Mouse (Mus musculus): ENCODE data around the gene Dpf3. TPM values are rescaled to one million over a fixed set of nuclear protein-coding genes. Genes with fewer than 3 reads are reported as not detected.

The Dpf3 gene
- polyA plus RNA-seq, 1 experiment from 2014 or later: 23.5 TPM

DNA sequence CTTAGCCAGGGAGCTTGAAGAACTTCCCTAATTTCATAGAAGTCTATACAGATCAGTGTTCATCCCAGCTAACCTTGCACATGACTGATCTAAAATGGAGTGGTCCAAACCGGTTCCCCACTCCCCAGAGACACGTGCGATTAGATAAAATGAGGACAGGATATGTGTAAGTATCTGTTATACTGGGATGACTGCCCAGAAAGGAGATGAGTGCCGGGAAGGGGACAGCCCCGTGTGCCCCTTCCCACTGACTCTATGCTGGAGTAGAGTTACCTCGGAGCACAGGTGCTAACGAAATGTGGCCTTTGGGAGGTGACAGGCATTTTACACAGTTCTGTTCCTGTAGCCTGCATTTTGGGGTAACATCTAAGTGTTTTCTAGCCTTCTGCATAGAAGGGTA is 15.8 kb downstream of the Dpf3 start:
- Histone ChIP-seq H3K4me2 (replicated peaks; ENCODE audit: low read depth, low read length) (no peak overlapping the region), H3K9me3 (ENCODE audit: control insufficient read depth, low read length) (no peaks in the 10 kb centered on the region), H3K4me3 (ENCODE audit: low read depth, low read length) (no peak overlapping the region), H3K4me1 (replicated peaks; ENCODE audit: control insufficient read depth, insufficient read depth, low read length) (0 out of 2 replicates have a peak, but pooled peaks cover 2% of the 10 kb centered on the region), H3K36me3 (ENCODE audit: control insufficient read depth, insufficient read depth, low read length) (no peaks in the 10 kb centered on the region), H3K27me3 (ENCODE audit: control insufficient read depth, insufficient read depth, low read length) (no peaks in the 10 kb centered on the region), H3K9ac (ENCODE audit: low read depth, low read length) (no peak overlapping the region), H3K27ac (ENCODE audit: low read depth, low read length) (no peak overlapping the region)
- DNase-seq (ENCODE audit: low spot score) (no peak), ATAC-seq (ENCODE audit: low FRiP score) (no peak)
- WGBS: 86% methylated on average over 7 of the region's 7 CpGs

DNA sequence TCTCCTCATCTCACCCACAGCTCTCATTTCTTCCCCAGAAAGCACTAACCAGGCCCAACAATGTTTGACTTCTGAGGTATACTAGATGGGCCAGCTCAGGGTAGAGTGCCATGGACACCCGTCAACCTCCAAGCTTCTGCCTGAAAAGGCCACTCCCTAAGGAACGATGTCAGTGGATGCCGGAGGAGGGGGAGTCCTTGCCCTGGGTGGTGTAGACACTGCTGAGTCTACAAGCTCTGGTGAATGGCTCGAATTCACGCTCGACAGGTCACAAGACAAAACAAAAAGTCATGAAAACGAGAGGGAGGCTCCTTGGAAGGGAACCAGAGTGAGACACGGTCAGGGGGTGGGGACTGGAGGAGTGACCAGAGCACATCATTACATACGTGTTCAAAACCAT is 17.4 kb downstream of the Dpf3 start:
- DNase-seq (ENCODE audit: low spot score): no peak
- Histone ChIP-seq H3K9me3 (ENCODE audit: control insufficient read depth, low read length) (no peaks in the 10 kb centered on the region), H3K4me3 (ENCODE audit: low read depth, low read length) (no peak overlapping the region), H3K4me2 (replicated peaks; ENCODE audit: low read depth, low read length) (no peak overlapping the region), H3K27ac (ENCODE audit: low read depth, low read length) (no peak overlapping the region), H3K9ac (ENCODE audit: low read depth, low read length) (no peak overlapping the region), H3K27me3 (ENCODE audit: control insufficient read depth, insufficient read depth, low read length) (no peaks in the 10 kb centered on the region), H3K36me3 (ENCODE audit: control insufficient read depth, insufficient read depth, low read length) (no peaks in the 10 kb centered on the region), H3K4me1 (replicated peaks; ENCODE audit: control insufficient read depth, insufficient read depth, low read length) (peaks cover 2% of the 10 kb centered on the region; the same call in 1 of the 2 replicates)
- 27% methylated on average over 9 of the region's 9 CpGs for WGBS
- no peak for ATAC-seq (ENCODE audit: low FRiP score)

DNA sequence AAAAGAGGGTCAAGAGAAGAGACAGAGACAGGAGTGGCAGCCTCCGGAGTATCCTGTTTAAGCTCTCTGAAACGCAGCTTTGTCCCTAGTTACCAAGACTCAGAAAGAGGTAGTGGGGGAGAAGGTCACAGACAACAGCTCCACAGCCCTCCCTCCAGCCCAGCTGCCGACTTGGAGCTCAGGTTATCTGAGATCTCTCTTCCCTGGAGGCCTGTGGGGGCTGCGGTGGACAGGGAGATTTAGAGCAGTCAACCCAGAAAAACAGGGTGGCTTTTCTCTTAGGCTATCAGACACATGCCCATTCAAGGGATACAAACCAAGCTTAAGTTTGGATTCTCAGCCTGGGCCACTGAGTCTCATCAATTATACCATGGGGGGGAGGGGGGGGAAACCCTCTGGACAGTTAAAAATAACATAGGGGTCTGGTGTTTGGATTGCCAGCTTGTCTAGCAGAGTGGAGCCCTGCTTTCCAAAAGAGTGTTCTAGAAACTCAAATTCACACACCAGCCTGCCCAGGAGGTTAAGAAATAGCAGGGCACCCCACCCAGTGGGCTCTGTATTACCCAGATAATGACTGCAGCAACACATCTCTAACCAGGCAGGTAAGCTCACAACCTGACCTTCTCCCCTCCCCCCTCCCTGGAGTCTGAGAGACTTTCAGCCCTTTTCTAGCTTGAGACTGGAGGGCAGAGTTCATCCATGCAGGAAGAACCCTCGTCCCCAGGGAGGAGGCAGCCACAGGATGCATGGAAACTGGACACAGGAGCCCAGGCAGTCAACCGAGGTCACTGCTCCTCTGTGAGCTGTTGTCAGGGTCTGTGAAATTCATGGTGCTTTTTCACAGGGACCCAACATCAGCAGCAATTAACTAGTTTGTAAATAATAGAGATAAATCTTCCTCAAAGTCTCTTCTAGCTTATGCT is 20.7 kb downstream of the Dpf3 start:
- H3K36me3 ChIP-seq (ENCODE audit: control insufficient read depth, insufficient read depth, low read length): no peaks in the 10 kb centered on the region
- ATAC-seq (ENCODE audit: low FRiP score) (no peak), DNase-seq (ENCODE audit: low spot score) (peak; percentile 31)
- peaks cover 2% of the 10 kb centered on the region; the same call in 1 of the 2 replicates for H3K4me1 ChIP-seq (replicated peaks; ENCODE audit: control insufficient read depth, insufficient read depth, low read length)
- no peak overlapping the region for H3K27ac ChIP-seq (ENCODE audit: low read depth, low read length)
- no peak overlapping the region for H3K9ac ChIP-seq (ENCODE audit: low read depth, low read length)
- no peaks in the 10 kb centered on the region for H3K27me3 ChIP-seq (ENCODE audit: control insufficient read depth, insufficient read depth, low read length)
- H3K9me3 ChIP-seq (ENCODE audit: control insufficient read depth, low read length): no peaks in the 10 kb centered on the region
- WGBS: 37% methylated on average over 6 of the region's 6 CpGs
- H3K4me3 ChIP-seq (ENCODE audit: low read depth, low read length): no peak overlapping the region
- no peak overlapping the region for H3K4me2 ChIP-seq (replicated peaks; ENCODE audit: low read depth, low read length)

DNA sequence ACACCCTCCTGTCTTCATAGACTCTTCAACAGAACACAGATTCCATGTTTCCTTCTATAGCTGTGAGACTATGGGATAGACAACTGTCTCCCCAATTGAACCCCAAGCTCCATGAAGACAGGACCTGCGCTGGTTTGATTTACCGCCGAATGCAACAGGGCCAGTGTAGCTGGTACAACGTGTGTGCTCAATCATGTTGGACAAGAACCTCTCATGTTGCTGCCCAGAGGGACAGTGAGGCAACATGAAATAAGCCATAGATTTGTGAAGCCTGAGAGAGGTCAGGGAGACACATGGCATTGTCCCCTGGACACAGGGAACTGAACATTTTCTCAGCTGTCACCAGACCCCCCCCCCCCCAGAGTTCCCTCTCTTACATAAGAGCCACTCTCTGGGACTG is 21.5 kb downstream of the Dpf3 start:
- no peak overlapping the region for H3K4me2 ChIP-seq (replicated peaks; ENCODE audit: low read depth, low read length)
- H3K27ac ChIP-seq (ENCODE audit: low read depth, low read length): no peak overlapping the region
- ATAC-seq (ENCODE audit: low FRiP score) (no peak), DNase-seq (ENCODE audit: low spot score) (no peak)
- no peaks in the 10 kb centered on the region for H3K9me3 ChIP-seq (ENCODE audit: control insufficient read depth, low read length)
- H3K4me3 ChIP-seq (ENCODE audit: low read depth, low read length): no peak overlapping the region
- no peak overlapping the region for H3K9ac ChIP-seq (ENCODE audit: low read depth, low read length)
- H3K36me3 ChIP-seq (ENCODE audit: control insufficient read depth, insufficient read depth, low read length): no peaks in the 10 kb centered on the region
- peaks cover 2% of the 10 kb centered on the region; the same call in 1 of the 2 replicates for H3K4me1 ChIP-seq (replicated peaks; ENCODE audit: control insufficient read depth, insufficient read depth, low read length)
- 84% methylated on average over 4 of the region's 4 CpGs for WGBS
- no peaks in the 10 kb centered on the region for H3K27me3 ChIP-seq (ENCODE audit: control insufficient read depth, insufficient read depth, low read length)

DNA sequence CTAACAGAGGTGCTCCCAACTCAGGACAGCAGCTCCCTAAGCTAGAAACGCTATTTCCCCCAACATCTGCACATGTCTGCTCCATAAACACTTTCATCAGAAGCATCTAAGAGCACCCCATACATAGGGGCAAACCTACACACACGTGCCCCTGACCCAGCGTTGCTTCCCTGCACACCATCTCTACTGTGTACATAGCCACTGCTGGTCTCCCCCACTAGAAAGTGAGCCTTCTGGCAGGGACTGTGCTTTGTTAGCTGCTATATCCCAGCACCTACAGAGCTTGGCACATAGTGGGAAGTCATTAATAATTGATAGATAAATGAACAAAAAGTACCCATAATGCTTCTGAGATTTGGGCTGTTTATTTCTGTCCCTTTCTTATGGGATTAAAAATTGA is 27.2 kb downstream of the Dpf3 start:
- 80% methylated on average over 3 of the region's 3 CpGs for WGBS
- Histone ChIP-seq H3K27ac (ENCODE audit: low read depth, low read length) (no peak overlapping the region), H3K4me1 (replicated peaks; ENCODE audit: control insufficient read depth, insufficient read depth, low read length) (no peaks in the 10 kb centered on the region), H3K36me3 (ENCODE audit: control insufficient read depth, insufficient read depth, low read length) (no peaks in the 10 kb centered on the region), H3K4me3 (ENCODE audit: low read depth, low read length) (no peak overlapping the region), H3K9ac (ENCODE audit: low read depth, low read length) (no peak overlapping the region), H3K4me2 (replicated peaks; ENCODE audit: low read depth, low read length) (no peak overlapping the region), H3K27me3 (ENCODE audit: control insufficient read depth, insufficient read depth, low read length) (no peaks in the 10 kb centered on the region), H3K9me3 (ENCODE audit: control insufficient read depth, low read length) (no peaks in the 10 kb centered on the region)
- no peak for DNase-seq (ENCODE audit: low spot score)
- ATAC-seq (ENCODE audit: low FRiP score): no peak

DNA sequence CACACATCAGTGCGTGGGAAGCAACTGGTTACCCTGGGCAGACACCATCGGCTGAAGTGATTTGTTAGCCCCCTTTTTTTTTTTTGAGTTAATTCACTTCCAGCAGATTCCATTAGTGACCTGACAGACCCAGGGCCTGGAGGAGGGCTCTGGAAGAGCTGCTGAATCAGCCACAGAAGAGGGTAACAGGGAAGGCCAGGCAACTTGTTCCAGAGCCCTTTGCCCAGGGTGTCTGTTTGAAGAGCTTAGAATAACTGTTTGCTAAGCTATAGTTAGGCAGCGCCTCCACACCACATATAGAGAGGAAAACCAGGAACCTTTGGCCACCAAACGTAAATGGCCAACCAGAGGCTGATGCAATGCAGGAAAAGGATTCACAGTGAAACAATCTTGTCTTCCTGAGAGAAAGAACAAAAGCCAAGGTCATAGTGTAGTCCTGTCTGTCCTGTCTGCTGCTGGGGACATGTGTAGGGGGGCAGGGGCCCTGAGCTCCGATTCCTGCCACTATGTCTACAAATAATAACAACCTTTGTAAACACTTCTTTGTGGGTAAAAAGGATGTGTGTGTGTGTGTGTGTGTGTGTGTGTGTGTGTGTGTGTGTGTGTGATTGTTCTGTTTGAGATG is 32.7 kb downstream of the Dpf3 start:
- Histone ChIP-seq H3K27ac (ENCODE audit: low read depth, low read length) (no peak overlapping the region), H3K9ac (ENCODE audit: low read depth, low read length) (no peak overlapping the region), H3K4me1 (replicated peaks; ENCODE audit: control insufficient read depth, insufficient read depth, low read length) (no peaks in the 10 kb centered on the region), H3K9me3 (ENCODE audit: control insufficient read depth, low read length) (no peaks in the 10 kb centered on the region), H3K4me3 (ENCODE audit: low read depth, low read length) (no peak overlapping the region), H3K4me2 (replicated peaks; ENCODE audit: low read depth, low read length) (no peak overlapping the region), H3K27me3 (ENCODE audit: control insufficient read depth, insufficient read depth, low read length) (no peaks in the 10 kb centered on the region), H3K36me3 (ENCODE audit: control insufficient read depth, insufficient read depth, low read length) (no peaks in the 10 kb centered on the region)
- ATAC-seq (ENCODE audit: low FRiP score): no peak
- 68% methylated on average over 5 of the region's 5 CpGs for WGBS
- no peak for DNase-seq (ENCODE audit: low spot score)

DNA sequence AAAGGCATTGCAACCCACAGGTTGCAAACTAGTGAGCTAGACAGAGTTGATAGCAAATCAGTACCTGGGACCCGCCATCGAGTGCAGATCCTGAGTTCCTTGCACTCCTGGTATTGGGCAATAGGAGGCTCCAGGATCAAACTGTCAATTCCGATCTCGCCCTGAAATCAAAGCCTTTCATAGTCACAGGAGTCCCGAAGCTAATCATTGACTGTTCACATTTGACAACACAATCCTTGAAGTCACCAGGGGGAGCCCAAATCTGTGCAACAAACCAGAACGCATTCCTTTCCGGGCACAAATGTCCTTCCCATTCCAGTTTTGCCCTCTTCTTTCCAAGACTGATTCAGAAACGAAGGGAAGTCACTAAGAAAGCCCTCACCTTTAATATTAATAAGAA is 35.7 kb downstream of the Dpf3 start:
- Histone ChIP-seq H3K9ac (ENCODE audit: low read depth, low read length) (no peak overlapping the region), H3K27ac (ENCODE audit: low read depth, low read length) (no peak overlapping the region), H3K36me3 (ENCODE audit: control insufficient read depth, insufficient read depth, low read length) (no peaks in the 10 kb centered on the region), H3K9me3 (ENCODE audit: control insufficient read depth, low read length) (no peaks in the 10 kb centered on the region), H3K4me2 (replicated peaks; ENCODE audit: low read depth, low read length) (no peak overlapping the region), H3K4me3 (ENCODE audit: low read depth, low read length) (no peak overlapping the region), H3K4me1 (replicated peaks; ENCODE audit: control insufficient read depth, insufficient read depth, low read length) (no peaks in the 10 kb centered on the region), H3K27me3 (ENCODE audit: control insufficient read depth, insufficient read depth, low read length) (no peaks in the 10 kb centered on the region)
- 59% methylated on average over 8 of the region's 8 CpGs for WGBS
- ATAC-seq (ENCODE audit: low FRiP score) (no peak), DNase-seq (ENCODE audit: low spot score) (no peak)

DNA sequence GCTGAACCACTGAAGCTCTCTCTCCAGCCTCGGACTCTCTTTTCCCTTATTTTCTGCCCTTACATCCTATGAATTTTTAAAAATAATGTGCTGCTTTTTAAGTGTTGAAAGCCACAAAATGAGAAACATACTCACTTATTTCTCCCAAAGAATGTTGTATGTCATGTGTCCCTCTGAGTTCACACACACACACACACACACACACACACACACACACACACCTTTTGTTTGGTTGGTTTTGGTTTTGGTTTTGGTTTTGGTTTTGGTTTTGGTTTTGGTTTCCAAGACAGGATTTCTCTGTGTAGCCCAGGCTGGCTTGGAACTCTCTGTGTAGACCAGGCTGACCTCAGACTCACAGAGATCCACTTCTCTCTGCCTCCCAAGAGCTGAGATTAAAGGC is 37.0 kb downstream of the Dpf3 start:
- H3K4me2 ChIP-seq (replicated peaks; ENCODE audit: low read depth, low read length): no peak overlapping the region
- H3K9ac ChIP-seq (ENCODE audit: low read depth, low read length): no peak overlapping the region
- no peaks in the 10 kb centered on the region for H3K4me1 ChIP-seq (replicated peaks; ENCODE audit: control insufficient read depth, insufficient read depth, low read length)
- H3K27me3 ChIP-seq (ENCODE audit: control insufficient read depth, insufficient read depth, low read length): no peaks in the 10 kb centered on the region
- 95% methylated on average over 1 of the region's 1 CpGs for WGBS
- no peaks in the 10 kb centered on the region for H3K36me3 ChIP-seq (ENCODE audit: control insufficient read depth, insufficient read depth, low read length)
- DNase-seq (ENCODE audit: low spot score) (no peak), ATAC-seq (ENCODE audit: low FRiP score) (no peak)
- H3K4me3 ChIP-seq (ENCODE audit: low read depth, low read length): no peak overlapping the region
- no peak overlapping the region for H3K27ac ChIP-seq (ENCODE audit: low read depth, low read length)
- H3K9me3 ChIP-seq (ENCODE audit: control insufficient read depth, low read length): no peaks in the 10 kb centered on the region

DNA sequence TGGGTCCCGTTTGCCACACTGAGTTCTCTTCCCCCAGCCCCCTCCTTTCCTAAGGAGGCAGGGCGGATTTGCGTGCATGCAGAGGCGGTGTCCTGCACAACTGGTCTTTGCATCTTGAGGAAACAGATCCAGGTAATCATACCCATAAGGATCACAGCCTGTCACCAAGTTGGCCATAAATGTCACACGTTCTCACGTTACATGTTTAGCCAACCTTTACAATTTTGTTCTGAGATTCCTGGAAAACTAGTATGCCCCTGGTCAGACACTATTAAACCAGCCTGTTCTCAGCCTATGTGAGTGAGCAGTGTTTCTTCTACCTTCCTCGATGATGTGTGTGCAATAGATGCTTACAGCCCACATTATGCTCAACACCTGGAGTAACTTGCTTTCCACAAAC is 38.3 kb downstream of the Dpf3 start:
- no peak overlapping the region for H3K4me3 ChIP-seq (ENCODE audit: low read depth, low read length)
- DNase-seq (ENCODE audit: low spot score) (no peak), ATAC-seq (ENCODE audit: low FRiP score) (no peak)
- no peak overlapping the region for H3K4me2 ChIP-seq (replicated peaks; ENCODE audit: low read depth, low read length)
- no peak overlapping the region for H3K27ac ChIP-seq (ENCODE audit: low read depth, low read length)
- no peaks in the 10 kb centered on the region for H3K9me3 ChIP-seq (ENCODE audit: control insufficient read depth, low read length)
- no peaks in the 10 kb centered on the region for H3K4me1 ChIP-seq (replicated peaks; ENCODE audit: control insufficient read depth, insufficient read depth, low read length)
- no peaks in the 10 kb centered on the region for H3K27me3 ChIP-seq (ENCODE audit: control insufficient read depth, insufficient read depth, low read length)
- H3K36me3 ChIP-seq (ENCODE audit: control insufficient read depth, insufficient read depth, low read length): no peaks in the 10 kb centered on the region
- no peak overlapping the region for H3K9ac ChIP-seq (ENCODE audit: low read depth, low read length)
- 85% methylated on average over 7 of the region's 7 CpGs for whole genome bisulfite sequencing

Data from hindbrain, embryonic 11.5 days (tissue).